ENCODE assay signal across 11 mouse cellular contexts in genomic region chr2:61967724-61968123, GRCm38 (mm10).
DNase-seq lines count a peak whose midpoint lies in the region; ATAC-seq lines count a peak whose summit lies in the region.
"Had no signal": no experiment of that assay in that cellular context is flagged by ENCODE, and none has a peak within 500 bp of the region (broad histone marks: within the 10 kb centered on the region; RNA-seq: fewer than 3 reads in every experiment).

No protein-coding gene starts in this region.

- no peaks in the 10 kb centered on the region for H3K36me3 ChIP-seq in midbrain, embryonic 11.5 days (ENCODE audit: control insufficient read depth, insufficient read depth, low read length)
- no peaks in the 10 kb centered on the region for H3K36me3 ChIP-seq in midbrain, embryonic 10.5 days
- H3K36me3 ChIP-seq in forebrain, embryonic 15.5 days: no peaks in the 10 kb centered on the region
- no peaks in the 10 kb centered on the region for H3K36me3 ChIP-seq in splenic B cell, adult 2 months (ENCODE audit: control insufficient read depth, insufficient read depth, low read length, poor library complexity, severe bottlenecking)
- no peaks in the 10 kb centered on the region for H3K36me3 ChIP-seq in liver, embryonic 11.5 days (ENCODE audit: control insufficient read depth, insufficient read depth, low read length)
- H3K36me3 ChIP-seq: G1E; hindbrain, embryonic 15.5 days; liver, embryonic 13.5 days had no signal

- no peak overlapping the region for H3K4me3 ChIP-seq in midbrain, embryonic 11.5 days (ENCODE audit: low read depth, low read length)
- H3K4me3 ChIP-seq in midbrain, embryonic 10.5 days: no peak overlapping the region
- H3K4me3 ChIP-seq in forebrain, embryonic 15.5 days: no peak overlapping the region
- H3K4me3 ChIP-seq in liver, embryonic 11.5 days (ENCODE audit: low read depth, low read length): no peak overlapping the region
- H3K4me3 ChIP-seq: hindbrain, embryonic 15.5 days; liver, embryonic 13.5 days had no signal

- ATAC-seq in frontal cortex, adult (ENCODE audit: low TSS enrichment): peak; percentile 84
- 0 out of 2 replicates have a peak, but pooled peaks have one; percentile 40 for ATAC-seq in midbrain, embryonic 11.5 days (ENCODE audit: low FRiP score)
- ATAC-seq in forebrain, embryonic 15.5 days (replicated peaks): peak; percentile 66
- ATAC-seq in liver, embryonic 11.5 days (replicated peaks; ENCODE audit: low FRiP score): no peak

- no peaks in the 10 kb centered on the region for H3K9me3 ChIP-seq in midbrain, embryonic 11.5 days (ENCODE audit: control insufficient read depth, low read length)
- H3K9me3 ChIP-seq in midbrain, embryonic 10.5 days (replicated peaks): no peaks in the 10 kb centered on the region
- no peaks in the 10 kb centered on the region for H3K9me3 ChIP-seq in forebrain, embryonic 15.5 days
- no peaks in the 10 kb centered on the region for H3K9me3 ChIP-seq in liver, embryonic 11.5 days (ENCODE audit: control insufficient read depth, low read length)
- H3K9me3 ChIP-seq: G1E; hindbrain, embryonic 15.5 days; liver, embryonic 13.5 days had no signal

- DNase-seq in frontal cortex, postnatal 25 days (ENCODE audit: low spot score in 2 of 2): no peak
- peak; percentile 90 for DNase-seq in midbrain, embryonic 11.5 days (ENCODE audit: low spot score, missing footprints)
- no peak for DNase-seq in midbrain, embryonic 10.5 days (ENCODE audit: low spot score)
- peak; percentile 5 for DNase-seq in splenic B cell, adult 2 months (ENCODE audit: low read depth, low spot score)
- DNase-seq in ovary, adult 18-20 months (ENCODE audit: low spot score): no peak
- DNase-seq in liver, embryonic 11.5 days (ENCODE audit: low spot score): no peak
- DNase-seq: liver, embryonic 13.5 days had no signal

- no peaks in the 10 kb centered on the region for H3K4me1 ChIP-seq in midbrain, embryonic 11.5 days (ENCODE audit: control insufficient read depth, insufficient read depth, low read length)
- H3K4me1 ChIP-seq in midbrain, embryonic 10.5 days: no peaks in the 10 kb centered on the region
- peaks cover 3% of the 10 kb centered on the region for H3K4me1 ChIP-seq in forebrain, embryonic 15.5 days
- no peaks in the 10 kb centered on the region for H3K4me1 ChIP-seq in liver, embryonic 11.5 days (replicated peaks; ENCODE audit: control insufficient read depth, insufficient read depth, low read length)
- H3K4me1 ChIP-seq: hindbrain, embryonic 15.5 days had no signal

- no peak overlapping the region for H3K27ac ChIP-seq in midbrain, embryonic 11.5 days (ENCODE audit: low read depth, low read length)
- H3K27ac ChIP-seq in midbrain, embryonic 10.5 days (replicated peaks): no peak overlapping the region
- 0 out of 2 replicates have a peak overlapping the region, but pooled peaks have one; percentile 23 for H3K27ac ChIP-seq in forebrain, embryonic 15.5 days (replicated peaks)
- H3K27ac ChIP-seq in liver, embryonic 11.5 days (ENCODE audit: low read depth, low read length): no peak overlapping the region
- H3K27ac ChIP-seq: hindbrain, embryonic 15.5 days; liver, embryonic 13.5 days had no signal

- H3K27me3 ChIP-seq in midbrain, embryonic 11.5 days (ENCODE audit: control insufficient read depth, insufficient read depth, low read length): no peaks in the 10 kb centered on the region
- H3K27me3 ChIP-seq in midbrain, embryonic 10.5 days (ENCODE audit: low read depth, poor library complexity, severe bottlenecking): no peaks in the 10 kb centered on the region
- no peaks in the 10 kb centered on the region for H3K27me3 ChIP-seq in forebrain, embryonic 15.5 days
- no peaks in the 10 kb centered on the region for H3K27me3 ChIP-seq in splenic B cell, adult 2 months (ENCODE audit: control insufficient read depth, insufficient read depth, low read length, poor library complexity, severe bottlenecking)
- H3K27me3 ChIP-seq in liver, embryonic 11.5 days (replicated peaks; ENCODE audit: control insufficient read depth, insufficient read depth, low read length): no peaks in the 10 kb centered on the region
- H3K27me3 ChIP-seq: hindbrain, embryonic 15.5 days; liver, embryonic 13.5 days had no signal

- WGBS in midbrain, embryonic 11.5 days: 23% methylated on average over 2 of the region's 2 CpGs
- WGBS in midbrain, embryonic 10.5 days: 34% methylated on average over 2 of the region's 2 CpGs
- WGBS in forebrain, embryonic 15.5 days: 5% methylated on average over 2 of the region's 2 CpGs
- 19% methylated on average over 2 of the region's 2 CpGs for WGBS in liver, embryonic 11.5 days

- no peak overlapping the region for H3K9ac ChIP-seq in midbrain, embryonic 11.5 days (ENCODE audit: low read length)
- H3K9ac ChIP-seq in forebrain, embryonic 15.5 days (replicated peaks): no peak overlapping the region
- no peak overlapping the region for H3K9ac ChIP-seq in liver, embryonic 11.5 days (ENCODE audit: low read depth, low read length)
- H3K9ac ChIP-seq: hindbrain, embryonic 15.5 days; liver, embryonic 13.5 days had no signal

- no peak overlapping the region for H3K4me2 ChIP-seq in midbrain, embryonic 11.5 days
- H3K4me2 ChIP-seq in forebrain, embryonic 15.5 days (replicated peaks): no peak overlapping the region
- H3K4me2 ChIP-seq in liver, embryonic 11.5 days: no peak overlapping the region
- H3K4me2 ChIP-seq: hindbrain, embryonic 15.5 days; liver, embryonic 13.5 days had no signal

Comparison
In these comparisons a context has a peak if more than half of its experiments do, and no peak if none do; other contexts are left out.
1. DNase-seq: peak in midbrain, embryonic 11.5 days (single experiment) and splenic B cell, adult 2 months (single experiment); none in frontal cortex, postnatal 25 days (0 of 2), midbrain, embryonic 10.5 days (single experiment), ovary, adult 18-20 months (single experiment) and liver, embryonic 11.5 days (single experiment).